Mouse (Mus musculus) CH12.LX (cell line): ENCODE measurements around the gene D17H6S53E.

Experiments used
- CHD2 ChIP-seq: IDR thresholded peaks from 2 replicates; pipeline ENCODE4 v1.6.1; 2011; ENCODE audit warnings: low read length, improper control_type of control experiment
- CTCF ChIP-seq, 2 experiments: IDR thresholded peaks in 1 of 2; conservative IDR thresholded peaks in 1 of 2; 2 replicates each; pipeline ENCODE4 v1.5.1; 2011 to 2012; ENCODE audit warnings: low read depth in 2 of 2, low read length in 2 of 2, improper control_type of control experiment in 1 of 2, inconsistent platforms in 1 of 2, mild to moderate bottlenecking in 1 of 2, moderate library complexity in 1 of 2
- GABPA ChIP-seq: IDR thresholded peaks from 2 replicates; pipeline ENCODE4 v1.6.1; 2012; ENCODE audit warnings: low read depth, low read length, improper control_type of control experiment, inconsistent platforms; ENCODE audit not compliant: insufficient replicate concordance
- KAT2A ChIP-seq: IDR thresholded peaks from 2 replicates; pipeline ENCODE4 v1.6.1; 2012; ENCODE audit warnings: low read length, improper control_type of control experiment, inconsistent platforms; ENCODE audit not compliant: insufficient replicate concordance
- MAFK ChIP-seq: IDR thresholded peaks from 2 replicates; pipeline ENCODE4 v1.6.1; 2011; ENCODE audit warnings: low read length, improper control_type of control experiment; ENCODE audit not compliant: insufficient replicate concordance
- MAZ ChIP-seq: IDR thresholded peaks from 2 replicates; pipeline ENCODE4 v1.6.1; 2012; ENCODE audit warnings: low read depth, mild to moderate bottlenecking, inconsistent platforms, low read length, improper control_type of control experiment, moderate library complexity
- MXI1 ChIP-seq: IDR thresholded peaks from 2 replicates; pipeline ENCODE4 v1.6.1; 2011; ENCODE audit warnings: mild to moderate bottlenecking, low read depth, low read length, improper control_type of control experiment
- PAX5 ChIP-seq: IDR thresholded peaks from 2 replicates; pipeline ENCODE4 v1.6.1; 2012; ENCODE audit warnings: low read length, inconsistent platforms, mixed read lengths
- POLR2A ChIP-seq: IDR thresholded peaks from 2 replicates; pipeline ENCODE4 v1.6.1; 2011; ENCODE audit warnings: low read depth, mild to moderate bottlenecking, improper control_type of control experiment, low read length
- POLR2AphosphoS2 ChIP-seq: IDR thresholded peaks from 2 replicates; pipeline ENCODE4 v1.6.1; 2011; ENCODE audit warnings: low read depth, low read length, improper control_type of control experiment
- SMC3 ChIP-seq: IDR thresholded peaks from 2 replicates; pipeline ENCODE4 v1.6.1; 2011; ENCODE audit warnings: low read depth, low read length, improper control_type of control experiment
- TBP ChIP-seq: conservative IDR thresholded peaks from 2 replicates; pipeline ENCODE4 v1.6.1; 2011; ENCODE audit warnings: low read depth, low read length, improper control_type of control experiment
- UBTF ChIP-seq: IDR thresholded peaks from 2 replicates; pipeline ENCODE4 v1.6.1; 2012; ENCODE audit warnings: low read depth, mild to moderate bottlenecking, inconsistent platforms, low read length, improper control_type of control experiment, moderate library complexity
- ZC3H11A ChIP-seq: IDR thresholded peaks from 2 replicates; pipeline ENCODE4 v1.6.1; 2012; ENCODE audit warnings: low read depth, mild to moderate bottlenecking, inconsistent platforms, low read length, improper control_type of control experiment

GRCm38 (mm10) chr17:35104754-35105153 lies 21.4 kb upstream of the D17H6S53E start:
- TF ChIP-seq TBP (no peak), CTCF (conservative IDR thresholded peaks at IDR 0.05 in 1 of 2, IDR thresholded peaks at IDR 0.05 in 1 of 2; ENCODE audit: low read depth in 2 of 2, low read length in 2 of 2) (no peak), POLR2A (no peak), KAT2A (no peak), UBTF (no peak), MXI1 (no peak), MAFK (no peak), SMC3 (no peak), POLR2AphosphoS2 (no peak), GABPA (no peak), CHD2 (no peak), PAX5 (no peak), ZC3H11A (no peak), MAZ (no peak)
